Mouse (Mus musculus) limb, embryonic 14.5 days (tissue): Measurements from ENCODE around the gene Klk13. TPM values are rescaled to one million over a fixed set of nuclear protein-coding genes. Genes with fewer than 3 reads are reported as not detected.

Experiments
- ATAC-seq: fragments of 200-750 bp; cut with Nextera tagmentation; 2 replicates; pipeline ENCODE4 v1.8.0; 2017; ENCODE audit warnings: low read depth, moderate number of reproducible peaks, moderate TSS enrichment; ENCODE audit not compliant: low FRiP score
- DNase-seq: peaks from one replicate; pipeline ENCODE4 v3.0.0-alpha.2; 2015; ENCODE audit warnings: low spot score
- H3K27ac ChIP-seq: fragments of 300-500 bp; sonication (generic); replicated peaks from 2 replicates; pipeline ENCODE4 v1.5.1; 2014; ENCODE audit warnings: low read depth, mild to moderate bottlenecking, low read length, moderate library complexity, mixed read lengths
- H3K27me3 ChIP-seq: fragments of 300-500 bp; sonication (generic); 2 replicates; pipeline ENCODE4 v1.6.1; 2014; ENCODE audit warnings: low read length, mixed read lengths; ENCODE audit not compliant: control insufficient read depth, insufficient read depth
- H3K36me3 ChIP-seq: fragments of 300-500 bp; sonication (generic); 2 replicates; pipeline ENCODE4 v1.6.1; 2014; ENCODE audit warnings: mild to moderate bottlenecking, low read length, moderate library complexity, mixed read lengths; ENCODE audit not compliant: control insufficient read depth, insufficient read depth
- H3K4me1 ChIP-seq: fragments of 300-500 bp; sonication (generic); 2 replicates; pipeline ENCODE4 v1.6.1; 2014; ENCODE audit warnings: antibody characterized with exemption, low read length, mixed read lengths; ENCODE audit not compliant: control insufficient read depth, insufficient read depth
- H3K4me2 ChIP-seq: fragments of 300-500 bp; sonication (generic); replicated peaks from 2 replicates; pipeline ENCODE4 v1.6.1; 2014; ENCODE audit warnings: low read depth, mild to moderate bottlenecking, low read length, moderate library complexity; ENCODE audit not compliant: severe bottlenecking
- H3K4me3 ChIP-seq: fragments of 300-500 bp; sonication (generic); replicated peaks from 2 replicates; pipeline ENCODE4 v1.5.1; 2014; ENCODE audit warnings: low read length
- H3K9ac ChIP-seq: fragments of 300-500 bp; sonication (generic); 2 replicates; pipeline ENCODE4 v1.6.1; 2014; ENCODE audit warnings: mild to moderate bottlenecking, low read depth, low read length, moderate library complexity; ENCODE audit not compliant: severe bottlenecking
- H3K9me3 ChIP-seq: fragments of 300-500 bp; sonication (generic); 2 replicates; pipeline ENCODE4 v1.6.1; 2016; ENCODE audit warnings: low read length; ENCODE audit not compliant: control insufficient read depth
- POLR2A ChIP-seq: fragments of 200-500 bp; IDR thresholded peaks from 2 replicates; pipeline ENCODE4 v1.8.0; 2012; ENCODE audit warnings: inconsistent platforms, mild to moderate bottlenecking, moderate library complexity, borderline replicate concordance; ENCODE audit not compliant: insufficient read depth, insufficient read length; ENCODE audit errors: extremely low read depth
- WGBS: fragments of 180-500 bp; shearing (Covaris S2); extraction: QIAGEN DNeasy Blood & Tissue Kit; methylation state at CpG from one replicate; pipeline ENCODE4 v1.1.7; 2014; 5-methylcytosine and 5-hydroxymethylcytosine counted together
- polyA plus RNA-seq, 2 experiments: library from polyadenylated mRNA; depleted of rRNA in 1 of 2; stranded (reverse) in 1 of 2; unstranded in 1 of 2; fragments of >200 nt; fragmentation: Nextera tagmentation in 1 of 2; extraction: Ambion mirVana in 1 of 2; gene quantifications; 2 replicates each; pipeline versions ENCODE4 v1.2.1 to v1.2.3; 2012 to 2014

The Klk13 gene
- polyA plus RNA-seq, 2 experiments: 1.7 to 3.7 TPM

GRCm38 (mm10) chr7:43685088-43685487 lies 27.3 kb upstream of the Klk13 start:
- Histone ChIP-seq H3K4me3 (no peak overlapping the region), H3K27ac (no peak overlapping the region), H3K4me1 (no peaks in the 10 kb centered on the region), H3K4me2 (no peak overlapping the region), H3K27me3 (no peaks in the 10 kb centered on the region), H3K9me3 (no peaks in the 10 kb centered on the region), H3K36me3 (no peaks in the 10 kb centered on the region), H3K9ac (no peak overlapping the region)
- WGBS: 72% methylated on average over 7 of the region's 7 CpGs
- no peak for TF ChIP-seq POLR2A
- ATAC-seq (no peak), DNase-seq (no peak)

- Histone ChIP-seq H3K27ac (no peak within 1 kb of the TSS), H3K9me3 (no peaks in the 10 kb centered on the region), H3K4me3 (no peak within 1 kb of the TSS), H3K4me1 (no peaks in the 10 kb centered on the region), H3K36me3 (no peaks in the 10 kb centered on the region), H3K27me3 (no peaks in the 10 kb centered on the region), H3K4me2 (no peak within 1 kb of the TSS), H3K9ac (no peak within 1 kb of the TSS)
- ATAC-seq: no peak
- TF ChIP-seq POLR2A: no peak
- DNase-seq: no peak
These were observed 22.2 kb upstream of the Klk13 start, which contains the start of gene Klk14 for GRCm38 (mm10) chr7:43690118-43690517. Klk14 (plus strand) TSS chr7:43690418.

GRCm38 (mm10) chr7:43710031-43710430 lies 2.3 kb upstream of the Klk13 start:
- 76% methylated on average over 3 of the region's 3 CpGs for whole genome bisulfite sequencing
- no peaks in the 10 kb centered on the region for H3K9me3 ChIP-seq
- no peak for TF ChIP-seq POLR2A
- H3K36me3 ChIP-seq: no peaks in the 10 kb centered on the region
- H3K4me3 ChIP-seq: no peak overlapping the region
- H3K4me2 ChIP-seq: no peak overlapping the region
- no peak for ATAC-seq
- no peaks in the 10 kb centered on the region for H3K4me1 ChIP-seq
- no peak overlapping the region for H3K27ac ChIP-seq
- no peak overlapping the region for H3K9ac ChIP-seq
- no peaks in the 10 kb centered on the region for H3K27me3 ChIP-seq
- no peak for DNase-seq

- no peak for TF ChIP-seq POLR2A
- ATAC-seq: no peak
- H3K36me3 ChIP-seq: no peaks in the 10 kb centered on the region
- H3K4me1 ChIP-seq: no peaks in the 10 kb centered on the region
- no peak overlapping the region for H3K9ac ChIP-seq
- H3K9me3 ChIP-seq: no peaks in the 10 kb centered on the region
- H3K4me3 ChIP-seq: no peak overlapping the region
- H3K27me3 ChIP-seq: no peaks in the 10 kb centered on the region
- WGBS: 2% methylated on average over 9 of the region's 9 CpGs
- no peak for DNase-seq
- H3K27ac ChIP-seq: no peak overlapping the region
- H3K4me2 ChIP-seq: peak overlapping the region; percentile 13; the same call in 1 of the 2 replicates
These were observed 550 bp downstream of the Klk13 start for GRCm38 (mm10) chr7:43712917-43713316.

- Histone ChIP-seq H3K4me3 (no peak overlapping the region), H3K27ac (no peak overlapping the region), H3K9ac (no peak overlapping the region), H3K4me1 (no peaks in the 10 kb centered on the region), H3K4me2 (no peak overlapping the region), H3K9me3 (no peaks in the 10 kb centered on the region), H3K27me3 (no peaks in the 10 kb centered on the region), H3K36me3 (no peaks in the 10 kb centered on the region)
- 10% methylated on average over 19 of the region's 19 CpGs for WGBS
- DNase-seq (no peak), ATAC-seq (no peak)
- no peak for TF ChIP-seq POLR2A
These were observed 1.5 kb downstream of the Klk13 start for GRCm38 (mm10) chr7:43713741-43714351.
